Comparison of ENCODE assay signal across 16 mouse cellular contexts in the genomic region with DNA sequence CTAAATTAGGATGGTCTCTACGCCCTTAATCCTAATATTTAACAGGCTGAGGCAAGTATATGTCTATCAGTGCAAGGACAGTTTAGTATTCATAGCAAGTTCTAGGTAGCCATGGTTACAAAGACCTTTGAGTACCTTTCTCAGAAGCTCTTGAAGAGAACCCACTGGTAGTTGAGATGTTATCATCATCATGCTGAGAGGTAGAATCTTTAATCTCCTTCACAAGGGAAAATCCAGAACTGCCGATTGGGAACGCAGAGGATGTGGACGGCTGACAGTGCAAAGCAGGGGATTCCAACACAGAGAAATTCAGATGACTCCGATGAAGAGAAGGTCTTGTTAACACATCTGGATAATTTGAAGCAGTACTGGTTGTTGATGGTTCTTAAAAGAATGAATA.
"Had no signal": no experiment of that assay in that cellular context is flagged by ENCODE, and none has a peak within 500 bp of the region (broad histone marks: within the 10 kb centered on the region; RNA-seq: fewer than 3 reads in every experiment).

No protein-coding gene starts in this region.

- DNase-seq: gastrocnemius, postnatal 14 days; gastrocnemius, postnatal 36 days; heart, adult 11 months; heart, adult 2 months; heart, postnatal 10 days; heart, postnatal 4 days; kidney, adult 18-20 months; kidney, adult 8-10 months; kidney, postnatal 10 days; kidney, postnatal 25 days; kidney, postnatal 4 days; left cerebral cortex, postnatal 4 days had no signal

- ATAC-seq: hindbrain, embryonic 16.5 days; intestine, embryonic 15.5 days; intestine, postnatal 0 days; liver, embryonic 12.5 days had no signal
